Mouse (Mus musculus) ES-E14 (cell line): Measurements from ENCODE around the gene Mrpl58. TPM values are rescaled to one million over a fixed set of nuclear protein-coding genes. Genes with fewer than 3 reads are reported as not detected.

Experiments used
- DNase-seq: peaks from one replicate; pipeline ENCODE4 v3.0.0-alpha.2; 2013; ENCODE audit warnings: low read depth, low spot score
- H3K27ac ChIP-seq: 2 replicates; pipeline ENCODE4 v1.5.1; 2012; ENCODE audit warnings: low read depth, mild to moderate bottlenecking, low read length, moderate library complexity, mixed read lengths; ENCODE audit not compliant: poor library complexity, insufficient read depth, severe bottlenecking
- H3K36me3 ChIP-seq: 2 replicates; pipeline ENCODE4 v1.6.1; 2012; ENCODE audit warnings: mild to moderate bottlenecking, low read length, moderate library complexity, mixed read lengths; ENCODE audit not compliant: control insufficient read depth, poor library complexity, insufficient read depth, severe bottlenecking
- H3K4me1 ChIP-seq, 2 experiments: fragments of 150-350 bp in 1 of 2; sonication (generic) in 1 of 2; 2 replicates each; pipeline ENCODE4 v1.6.1; 2012; ENCODE audit warnings: low read length in 2 of 2, mild to moderate bottlenecking in 1 of 2, mixed read lengths in 1 of 2; ENCODE audit not compliant: control insufficient read depth in 2 of 2, insufficient read depth in 2 of 2, poor library complexity in 1 of 2
- H3K4me3 ChIP-seq, 2 experiments: fragments of 150-350 bp in 1 of 2; sonication (generic) in 1 of 2; 2 replicates each; pipeline ENCODE4 v1.5.1; 2012; ENCODE audit warnings: low read length in 2 of 2, low read depth in 1 of 2, mild to moderate bottlenecking in 1 of 2, mixed read lengths in 1 of 2; ENCODE audit not compliant: insufficient read depth in 1 of 2, poor library complexity in 1 of 2, severe bottlenecking in 1 of 2
- H3K9ac ChIP-seq: 2 replicates; pipeline ENCODE4 v1.6.1; 2012; ENCODE audit warnings: low read depth, mild to moderate bottlenecking, low read length, mixed read lengths; ENCODE audit not compliant: poor library complexity, insufficient read depth, severe bottlenecking
- H3K9me3 ChIP-seq: fragments of 150-350 bp; sonication (generic); 2 replicates; pipeline ENCODE4 v1.6.1; 2012; ENCODE audit warnings: low read depth, mild to moderate bottlenecking, low read length; ENCODE audit not compliant: control insufficient read depth, insufficient read depth
- CHD2 ChIP-seq: IDR thresholded peaks from 2 replicates; pipeline ENCODE4 v1.6.1; 2014; ENCODE audit warnings: mild to moderate bottlenecking, low read depth, low read length, inconsistent platforms
- HCFC1 ChIP-seq: IDR thresholded peaks from 2 replicates; pipeline ENCODE4 v1.6.1; 2012; ENCODE audit warnings: low read length, inconsistent platforms, borderline replicate concordance; ENCODE audit not compliant: insufficient read depth
- MAFK ChIP-seq: IDR thresholded peaks from 2 replicates; pipeline ENCODE4 v1.6.1; 2014; ENCODE audit warnings: mild to moderate bottlenecking, low read depth, low read length, inconsistent platforms; ENCODE audit not compliant: insufficient read depth
- ZC3H11A ChIP-seq: IDR thresholded peaks from 2 replicates; pipeline ENCODE4 v1.6.1; 2012; ENCODE audit warnings: low read depth, mild to moderate bottlenecking, inconsistent platforms, low read length, borderline replicate concordance
- ZNF384 ChIP-seq: IDR thresholded peaks from 2 replicates; pipeline ENCODE4 v1.6.1; 2012; ENCODE audit warnings: low read depth, low read length, inconsistent platforms
- in situ Hi-C, 2 experiments: fragments of 600-800 bp; cut with MboI; formaldehyde crosslinking; loops; one replicate each; pipeline ENCODE4 v1.15.1; 2025; ENCODE audit warnings: low sequenced_read_pairs in 2 of 2, inconsistent platforms in 1 of 2; ENCODE audit not compliant: unreplicated experiment in 2 of 2
- total RNA-seq: library from RNA; depleted of rRNA; stranded (reverse); fragments of 300-350 nt; gene quantifications from 2 replicates; pipeline ENCODE4 v1.2.3, GENCODE M21; 2012

Gene Mrpl58
- total RNA-seq, 1 experiment: 89.3 TPM

GRCm38 (mm10) chr11:115419531-115420237 lies 16.1 kb downstream of the Mrpl58 start, which contains the start of the genes Atp5h and Kctd2:
Gene Atp5h, minus strand, starts transcription at chr11:115419962.
Gene Kctd2, plus strand, starts transcription at chr11:115420128.
- TF ChIP-seq CHD2 (peak; percentile 80), MAFK (no peak), HCFC1 (peak; percentile 31; the same call in 1 of the 2 replicates)
- in situ Hi-C loops: no loop called here
- peaks cover 10% of the 10 kb centered on the region for H3K36me3 ChIP-seq

GRCm38 (mm10) chr11:115420336-115421190 lies 17.0 kb downstream of the Mrpl58 start:
- DNase-seq: no peak
- H3K9me3 ChIP-seq: no peaks in the 10 kb centered on the region
- peaks cover 3% of the 10 kb centered on the region; the same call in 1 of the 2 replicates for H3K36me3 ChIP-seq
- H3K4me1 ChIP-seq: peaks cover 0 to 4% of the 10 kb centered on the region in 2 experiments; a peak in 2 of 4 replicates
- TF ChIP-seq ZC3H11A (no peak), CHD2 (no peak), ZNF384 (no peak), HCFC1 (no peak), MAFK (no peak)
- H3K4me3 ChIP-seq: peak overlapping the region; percentile 84 to 97
- H3K27ac ChIP-seq: 0 out of 2 replicates have a peak overlapping the region, but pooled peaks have one; percentile 26
- in situ Hi-C loops: no loop called here
- H3K9ac ChIP-seq: peak overlapping the region; percentile 86

More at GRCm38 (mm10) chr11:115419531-115420237, 16.1 kb downstream of the Mrpl58 start, which contains the start of the genes Atp5h and Kctd2:
- peak within 1 kb of the TSS; percentile 92 for H3K9ac ChIP-seq
- no peaks in the 10 kb centered on the region for H3K9me3 ChIP-seq
- peak; percentile 92 for DNase-seq
- H3K4me1 ChIP-seq: peaks cover 0 to 6% of the 10 kb centered on the region in 2 experiments; a peak in 2 of 4 replicates
- peak within 1 kb of the TSS; percentile 91 to 97 for H3K4me3 ChIP-seq
- H3K27ac ChIP-seq: peak within 1 kb of the TSS; percentile 37; the same call in 1 of the 2 replicates

GRCm38 (mm10) chr11:115421328-115421727 lies 17.8 kb downstream of the Mrpl58 start:
- no peak for TF ChIP-seq ZC3H11A
- no peak for TF ChIP-seq ZNF384
- no peak for TF ChIP-seq HCFC1
- TF ChIP-seq MAFK: no peak
- TF ChIP-seq CHD2: no peak
- DNase-seq: no peak
- Histone ChIP-seq H3K4me3 (no peak overlapping the region), H3K27ac (no peak overlapping the region), H3K4me1 (peaks cover 0 to 4% of the 10 kb centered on the region in 2 experiments; a peak in 2 of 4 replicates), H3K36me3 (peaks cover 3% of the 10 kb centered on the region; the same call in 1 of the 2 replicates), H3K9me3 (no peaks in the 10 kb centered on the region), H3K9ac (0 out of 2 replicates have a peak overlapping the region, but pooled peaks have one; percentile 11)
- in situ Hi-C loops: no loop called here

- TF ChIP-seq HCFC1: no peak
- no peak for TF ChIP-seq ZNF384
- no peaks in the 10 kb centered on the region for H3K9me3 ChIP-seq
- H3K36me3 ChIP-seq: peaks cover 3% of the 10 kb centered on the region; the same call in 1 of the 2 replicates
- no peak overlapping the region; the same call in 1 of the 2 replicates for H3K9ac ChIP-seq
- no peak for DNase-seq
- H3K27ac ChIP-seq: no peak overlapping the region
- peak overlapping the region in 1 of 2 experiments; percentile 10; a peak in 1 of 4 replicates for H3K4me3 ChIP-seq
- in situ Hi-C loops: no loop called here
- peaks cover 1 to 4% of the 10 kb centered on the region in 2 experiments; a peak in 2 of 4 replicates for H3K4me1 ChIP-seq
Measured at GRCm38 (mm10) chr11:115421972-115422371, 18.4 kb downstream of the Mrpl58 start.
